Mouse (Mus musculus): ENCODE measurements around the gene Ube2z. TPM values are rescaled to one million over a fixed set of nuclear protein-coding genes. Genes with fewer than 3 reads are reported as not detected.

Ube2z gene
- polyA plus RNA-seq, 1 experiment, result 49.4 TPM

- no peaks in the 10 kb centered on the region for H3K4me1 ChIP-seq (ENCODE audit: control insufficient read depth, insufficient read depth, low read length)
- TF ChIP-seq POLR2A (IDR thresholded peaks at IDR 0.05; ENCODE audit: extremely low read depth, insufficient read depth, low read length) (no peak), CTCF (IDR thresholded peaks at IDR 0.05; ENCODE audit: extremely low read depth, insufficient read depth, low read length) (no peak)
- no peak overlapping the region for H3K4me3 ChIP-seq (ENCODE audit: insufficient read depth, low read length)
- no peak overlapping the region for H3K27ac ChIP-seq (ENCODE audit: insufficient read depth, low read length)
Measured at GRCm38 (mm10) chr11:96017941-96018351, 47.2 kb downstream of the Ube2z start.

GRCm38 (mm10) chr11:96015421-96015820 lies 49.8 kb downstream of the Ube2z start:
- Histone ChIP-seq H3K4me1 (ENCODE audit: control insufficient read depth, insufficient read depth, low read length) (no peaks in the 10 kb centered on the region), H3K27ac (ENCODE audit: insufficient read depth, low read length) (no peak overlapping the region), H3K4me3 (ENCODE audit: insufficient read depth, low read length) (no peak overlapping the region)
- TF ChIP-seq CTCF (IDR thresholded peaks at IDR 0.05; ENCODE audit: extremely low read depth, insufficient read depth, low read length) (no peak), POLR2A (IDR thresholded peaks at IDR 0.05; ENCODE audit: extremely low read depth, insufficient read depth, low read length) (no peak)

- Histone ChIP-seq H3K4me1 (ENCODE audit: control insufficient read depth, insufficient read depth, low read length) (no peaks in the 10 kb centered on the region), H3K27ac (ENCODE audit: insufficient read depth, low read length) (no peak overlapping the region), H3K4me3 (ENCODE audit: insufficient read depth, low read length) (no peak overlapping the region)
- no peak for TF ChIP-seq CTCF (IDR thresholded peaks at IDR 0.05; ENCODE audit: extremely low read depth, insufficient read depth, low read length)
- TF ChIP-seq POLR2A (IDR thresholded peaks at IDR 0.05; ENCODE audit: extremely low read depth, insufficient read depth, low read length), result no peak
Measured at GRCm38 (mm10) chr11:96011982-96012381, 53.2 kb downstream of the Ube2z start.

GRCm38 (mm10) chr11:96008827-96009226 lies 56.4 kb downstream of the Ube2z start:
- Histone ChIP-seq H3K4me3 (ENCODE audit: insufficient read depth, low read length) (no peak overlapping the region), H3K4me1 (ENCODE audit: control insufficient read depth, insufficient read depth, low read length) (no peaks in the 10 kb centered on the region), H3K27ac (ENCODE audit: insufficient read depth, low read length) (no peak overlapping the region)
- TF ChIP-seq CTCF (IDR thresholded peaks at IDR 0.05; ENCODE audit: extremely low read depth, insufficient read depth, low read length), result no peak
- TF ChIP-seq POLR2A (IDR thresholded peaks at IDR 0.05; ENCODE audit: extremely low read depth, insufficient read depth, low read length), result no peak

- TF ChIP-seq CTCF (IDR thresholded peaks at IDR 0.05; ENCODE audit: extremely low read depth, insufficient read depth, low read length) (no peak), POLR2A (IDR thresholded peaks at IDR 0.05; ENCODE audit: extremely low read depth, insufficient read depth, low read length) (no peak)
- no peaks in the 10 kb centered on the region for H3K4me1 ChIP-seq (ENCODE audit: control insufficient read depth, insufficient read depth, low read length)
- no peak overlapping the region for H3K4me3 ChIP-seq (ENCODE audit: insufficient read depth, low read length)
- no peak overlapping the region for H3K27ac ChIP-seq (ENCODE audit: insufficient read depth, low read length)
Measured at GRCm38 (mm10) chr11:96007516-96008235, 57.5 kb downstream of the Ube2z start.

GRCm38 (mm10) chr11:96006852-96007515 lies 58.2 kb downstream of the Ube2z start:
- no peak overlapping the region for H3K27ac ChIP-seq (ENCODE audit: insufficient read depth, low read length)

GRCm38 (mm10) chr11:96006367-96006851 lies 58.8 kb downstream of the Ube2z start:
- Histone ChIP-seq H3K4me1 (ENCODE audit: control insufficient read depth, insufficient read depth, low read length) (no peaks in the 10 kb centered on the region), H3K27ac (ENCODE audit: insufficient read depth, low read length) (no peak overlapping the region), H3K4me3 (ENCODE audit: insufficient read depth, low read length) (no peak overlapping the region)
- no peak for TF ChIP-seq POLR2A (IDR thresholded peaks at IDR 0.05; ENCODE audit: extremely low read depth, insufficient read depth, low read length)
- no peak for TF ChIP-seq CTCF (IDR thresholded peaks at IDR 0.05; ENCODE audit: extremely low read depth, insufficient read depth, low read length)

More at GRCm38 (mm10) chr11:96006852-96007515, 58.2 kb downstream of the Ube2z start:
- Histone ChIP-seq H3K4me3 (ENCODE audit: insufficient read depth, low read length) (no peak overlapping the region), H3K4me1 (ENCODE audit: control insufficient read depth, insufficient read depth, low read length) (no peaks in the 10 kb centered on the region)
- no peak for TF ChIP-seq POLR2A (IDR thresholded peaks at IDR 0.05; ENCODE audit: extremely low read depth, insufficient read depth, low read length)
- TF ChIP-seq CTCF (IDR thresholded peaks at IDR 0.05; ENCODE audit: extremely low read depth, insufficient read depth, low read length), result no peak

- H3K4me1 ChIP-seq (ENCODE audit: control insufficient read depth, insufficient read depth, low read length), result no peaks in the 10 kb centered on the region
- no peak within 1 kb of the TSS for H3K27ac ChIP-seq (ENCODE audit: insufficient read depth, low read length)
- TF ChIP-seq POLR2A (IDR thresholded peaks at IDR 0.05; ENCODE audit: extremely low read depth, insufficient read depth, low read length) (no peak), CTCF (IDR thresholded peaks at IDR 0.05; ENCODE audit: extremely low read depth, insufficient read depth, low read length) (no peak)
- no peak within 1 kb of the TSS for H3K4me3 ChIP-seq (ENCODE audit: insufficient read depth, low read length)
Measured at GRCm38 (mm10) chr11:96005403-96006271, 59.6 kb downstream of the Ube2z start, which contains the start of gene Igf2bp1. Gene Igf2bp1, minus strand, starts transcription at chr11:96005940.

GRCm38 (mm10) chr11:96004793-96005402 lies 60.3 kb downstream of the Ube2z start:
- H3K27ac ChIP-seq (ENCODE audit: insufficient read depth, low read length), result no peak overlapping the region
- H3K4me3 ChIP-seq (ENCODE audit: insufficient read depth, low read length), result no peak overlapping the region
- H3K4me1 ChIP-seq (ENCODE audit: control insufficient read depth, insufficient read depth, low read length), result no peaks in the 10 kb centered on the region
- TF ChIP-seq CTCF (IDR thresholded peaks at IDR 0.05; ENCODE audit: extremely low read depth, insufficient read depth, low read length), result no peak
- TF ChIP-seq POLR2A (IDR thresholded peaks at IDR 0.05; ENCODE audit: extremely low read depth, insufficient read depth, low read length), result no peak

All from cortical plate, adult 2 months (tissue).